Mouse (Mus musculus): ENCODE data around the gene Hmgb1. TPM values are rescaled to one million over a fixed set of nuclear protein-coding genes. Genes with fewer than 3 reads are reported as not detected.

Hmgb1 gene
- polyA plus RNA-seq, 1 experiment: 18.9 TPM

DNA sequence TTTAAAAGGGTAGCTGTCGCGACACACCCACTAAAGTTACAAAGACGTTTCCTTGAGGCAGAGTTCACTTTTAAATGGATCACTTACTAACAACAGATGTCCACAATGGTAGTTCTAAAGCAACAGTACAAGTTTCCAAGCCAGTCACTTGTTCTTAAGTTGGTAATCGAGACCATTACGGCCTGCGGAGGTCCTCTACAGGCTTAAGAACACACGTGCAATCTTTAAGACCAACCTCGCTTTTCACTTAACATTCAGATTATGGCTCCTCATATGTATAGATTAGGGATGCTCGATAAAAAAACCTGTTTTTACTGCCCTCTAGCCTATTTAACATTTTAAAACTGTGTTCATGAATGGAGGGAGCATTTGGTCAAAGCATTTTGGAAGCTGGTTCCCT lies 137.6 kb downstream of the Hmgb1 start:
- WGBS: 90% methylated on average over 9 of the region's 9 CpGs
- no peak for DNase-seq (ENCODE audit: low read depth in 1 of 2, low spot score in 2 of 2)
- TF ChIP-seq CTCF (IDR thresholded peaks at IDR 0.05; ENCODE audit: extremely low read depth, insufficient read depth, insufficient read length, insufficient replicate concordance) (no peak), POLR2A (IDR thresholded peaks at IDR 0.05; ENCODE audit: low read depth, low read length) (no peak)
- Histone ChIP-seq H3K27ac (ENCODE audit: insufficient read depth, low read length) (no peak overlapping the region), H3K4me3 (ENCODE audit: extremely low read depth, insufficient read depth, insufficient read length) (no peak overlapping the region), H3K27me3 (ENCODE audit: control insufficient read depth, insufficient read depth, low read length) (no peaks in the 10 kb centered on the region), H3K4me1 (ENCODE audit: control insufficient read depth, insufficient read depth, insufficient read length) (no peaks in the 10 kb centered on the region; the same call in 1 of the 2 replicates), H3K36me3 (ENCODE audit: control insufficient read depth, insufficient read depth, low read length) (peaks cover 6% of the 10 kb centered on the region)

DNA sequence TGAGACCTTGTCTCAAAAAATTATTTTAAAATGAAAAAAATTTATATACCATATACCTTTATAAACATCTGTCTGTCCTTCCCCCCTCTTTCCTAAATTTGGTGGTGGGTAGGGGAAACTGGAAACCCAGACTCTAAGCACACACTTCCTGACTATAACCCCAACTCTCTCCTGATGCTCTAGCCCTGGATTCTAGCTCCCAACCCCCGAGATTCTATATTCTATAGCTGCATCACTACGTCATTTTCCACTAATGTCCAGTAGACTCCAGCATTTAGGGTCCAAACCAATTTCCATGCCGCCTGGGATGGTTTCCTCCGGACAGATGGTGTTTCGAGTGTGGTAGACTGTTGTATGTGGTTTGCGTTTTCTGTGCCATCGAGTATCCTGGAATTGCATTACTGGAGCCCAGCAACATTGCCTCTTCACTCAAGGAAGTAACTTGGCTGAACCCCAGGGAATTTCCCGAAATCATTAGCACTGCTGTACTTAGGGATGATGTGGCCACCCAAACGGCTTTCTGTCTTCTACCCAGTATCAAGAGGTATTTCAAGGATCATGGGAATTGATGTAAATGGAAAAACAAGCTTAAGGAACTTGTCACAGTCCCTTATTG lies 138.7 kb downstream of the Hmgb1 start:
- DNase-seq (ENCODE audit: low read depth in 1 of 2, low spot score in 2 of 2): no peak
- 88% methylated on average over 9 of the region's 9 CpGs for WGBS
- Histone ChIP-seq H3K27me3 (ENCODE audit: control insufficient read depth, insufficient read depth, low read length) (no peaks in the 10 kb centered on the region), H3K27ac (ENCODE audit: insufficient read depth, low read length) (no peak overlapping the region), H3K36me3 (ENCODE audit: control insufficient read depth, insufficient read depth, low read length) (peaks cover 6% of the 10 kb centered on the region), H3K4me3 (ENCODE audit: extremely low read depth, insufficient read depth, insufficient read length) (no peak overlapping the region), H3K4me1 (ENCODE audit: control insufficient read depth, insufficient read depth, insufficient read length) (no peaks in the 10 kb centered on the region; the same call in 1 of the 2 replicates)
- no peak for TF ChIP-seq CTCF (IDR thresholded peaks at IDR 0.05; ENCODE audit: extremely low read depth, insufficient read depth, insufficient read length, insufficient replicate concordance)
- no peak for TF ChIP-seq POLR2A (IDR thresholded peaks at IDR 0.05; ENCODE audit: low read depth, low read length)

DNA sequence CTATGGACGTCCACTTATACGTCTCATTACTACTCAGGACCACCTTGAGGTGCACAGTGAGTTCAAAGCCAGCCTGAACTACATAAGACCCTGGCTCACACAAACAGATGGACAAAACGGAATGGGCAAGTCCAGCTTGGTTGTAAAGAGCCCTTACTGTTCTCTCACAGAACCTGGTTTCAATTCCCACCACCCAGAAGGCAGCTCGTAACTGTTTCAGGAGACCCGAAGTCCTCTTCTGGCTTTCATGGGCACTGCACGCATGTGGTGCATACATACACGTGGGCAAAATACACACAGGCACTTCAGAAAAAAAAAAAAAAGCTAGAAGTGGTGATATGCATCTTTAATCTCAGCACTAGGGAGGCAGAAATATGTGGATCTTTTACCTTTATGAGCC lies 139.2 kb downstream of the Hmgb1 start:
- DNase-seq (ENCODE audit: low read depth in 1 of 2, low spot score in 2 of 2): no peak
- 90% methylated on average over 7 of the region's 7 CpGs for WGBS
- Histone ChIP-seq H3K4me1 (ENCODE audit: control insufficient read depth, insufficient read depth, insufficient read length) (no peaks in the 10 kb centered on the region; the same call in 1 of the 2 replicates), H3K36me3 (ENCODE audit: control insufficient read depth, insufficient read depth, low read length) (peaks cover 6% of the 10 kb centered on the region), H3K27me3 (ENCODE audit: control insufficient read depth, insufficient read depth, low read length) (no peaks in the 10 kb centered on the region), H3K4me3 (ENCODE audit: extremely low read depth, insufficient read depth, insufficient read length) (no peak overlapping the region), H3K27ac (ENCODE audit: insufficient read depth, low read length) (no peak overlapping the region)
- TF ChIP-seq CTCF (IDR thresholded peaks at IDR 0.05; ENCODE audit: extremely low read depth, insufficient read depth, insufficient read length, insufficient replicate concordance): no peak
- TF ChIP-seq POLR2A (IDR thresholded peaks at IDR 0.05; ENCODE audit: low read depth, low read length): no peak

DNA sequence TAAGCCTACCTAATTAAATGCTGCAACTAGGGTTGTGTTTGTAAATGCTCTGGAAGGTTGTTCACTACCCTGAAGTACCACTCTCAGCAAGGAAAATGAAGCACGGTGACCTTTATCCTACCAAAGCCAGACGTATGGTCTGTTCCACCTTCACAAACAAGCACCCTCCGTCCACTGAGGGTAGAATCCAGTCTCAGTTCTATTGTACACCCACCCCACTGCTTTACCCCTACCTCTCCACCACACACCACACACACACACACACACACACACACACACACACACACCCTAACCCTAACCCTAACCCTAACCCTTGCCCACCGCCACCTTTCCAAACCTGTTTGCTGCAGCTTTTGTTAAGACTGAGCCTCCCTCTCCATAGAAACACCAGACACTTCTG lies 140.2 kb downstream of the Hmgb1 start:
- H3K4me3 ChIP-seq (ENCODE audit: extremely low read depth, insufficient read depth, insufficient read length): no peak overlapping the region
- no peak for DNase-seq (ENCODE audit: low read depth in 1 of 2, low spot score in 2 of 2)
- no peak overlapping the region for H3K27ac ChIP-seq (ENCODE audit: insufficient read depth, low read length)
- 89% methylated on average over 4 of the region's 4 CpGs for WGBS
- H3K4me1 ChIP-seq (ENCODE audit: control insufficient read depth, insufficient read depth, insufficient read length): no peaks in the 10 kb centered on the region; the same call in 1 of the 2 replicates
- no peak for TF ChIP-seq POLR2A (IDR thresholded peaks at IDR 0.05; ENCODE audit: low read depth, low read length)
- no peak for TF ChIP-seq CTCF (IDR thresholded peaks at IDR 0.05; ENCODE audit: extremely low read depth, insufficient read depth, insufficient read length, insufficient replicate concordance)
- H3K27me3 ChIP-seq (ENCODE audit: control insufficient read depth, insufficient read depth, low read length): no peaks in the 10 kb centered on the region
- H3K36me3 ChIP-seq (ENCODE audit: control insufficient read depth, insufficient read depth, low read length): peaks cover 6% of the 10 kb centered on the region

DNA sequence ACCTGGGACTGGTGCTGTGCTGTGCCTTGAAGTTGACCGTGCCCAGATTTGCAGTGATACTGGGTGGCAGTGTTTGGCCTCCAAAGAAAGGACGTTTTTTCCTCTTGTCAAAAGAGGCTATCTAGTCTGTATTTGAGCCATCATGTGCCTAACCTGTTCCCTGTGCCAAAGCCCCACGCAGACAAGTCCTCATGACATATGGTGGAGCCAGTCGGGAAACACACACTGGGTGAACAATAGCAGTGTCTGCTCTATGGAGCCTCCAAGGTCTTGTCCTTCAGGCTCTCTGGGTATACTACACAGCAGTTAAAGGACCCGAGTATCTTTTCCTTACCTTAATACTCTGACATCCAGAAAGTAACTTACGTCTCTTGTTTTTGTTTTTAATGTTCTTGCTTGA lies 141.0 kb downstream of the Hmgb1 start:
- TF ChIP-seq CTCF (IDR thresholded peaks at IDR 0.05; ENCODE audit: extremely low read depth, insufficient read depth, insufficient read length, insufficient replicate concordance): no peak
- no peak for TF ChIP-seq POLR2A (IDR thresholded peaks at IDR 0.05; ENCODE audit: low read depth, low read length)
- no peak for DNase-seq (ENCODE audit: low read depth in 1 of 2, low spot score in 2 of 2)
- no peaks in the 10 kb centered on the region; the same call in 1 of the 2 replicates for H3K4me1 ChIP-seq (ENCODE audit: control insufficient read depth, insufficient read depth, insufficient read length)
- H3K4me3 ChIP-seq (ENCODE audit: extremely low read depth, insufficient read depth, insufficient read length): no peak overlapping the region
- no peaks in the 10 kb centered on the region for H3K27me3 ChIP-seq (ENCODE audit: control insufficient read depth, insufficient read depth, low read length)
- WGBS: 88% methylated on average over 6 of the region's 6 CpGs
- H3K36me3 ChIP-seq (ENCODE audit: control insufficient read depth, insufficient read depth, low read length): peaks cover 6% of the 10 kb centered on the region
- H3K27ac ChIP-seq (ENCODE audit: insufficient read depth, low read length): no peak overlapping the region

DNA sequence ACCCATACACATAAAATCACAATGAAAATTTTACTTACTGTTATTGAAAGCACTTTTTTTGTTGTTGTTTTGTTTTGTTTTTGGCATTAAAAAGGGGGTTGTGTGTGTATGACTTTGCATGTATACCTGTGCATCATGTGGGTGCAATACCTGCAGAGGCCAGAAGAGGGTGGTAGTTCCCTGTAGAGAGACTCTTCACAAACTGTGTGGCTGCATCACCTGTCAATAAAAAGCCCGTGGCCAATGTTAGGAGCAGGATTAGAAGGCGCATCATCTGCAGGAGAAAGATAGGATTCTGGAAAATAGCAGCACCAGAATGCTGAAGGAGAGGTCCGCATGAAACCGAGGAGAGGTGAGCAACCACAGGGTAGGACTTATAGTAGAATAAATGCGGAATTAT lies 144.5 kb downstream of the Hmgb1 start:
- Histone ChIP-seq H3K36me3 (ENCODE audit: control insufficient read depth, insufficient read depth, low read length) (no peaks in the 10 kb centered on the region), H3K27me3 (ENCODE audit: control insufficient read depth, insufficient read depth, low read length) (no peaks in the 10 kb centered on the region), H3K27ac (ENCODE audit: insufficient read depth, low read length) (no peak overlapping the region), H3K4me3 (ENCODE audit: extremely low read depth, insufficient read depth, insufficient read length) (no peak overlapping the region), H3K4me1 (ENCODE audit: control insufficient read depth, insufficient read depth, insufficient read length) (no peaks in the 10 kb centered on the region)
- no peak for DNase-seq (ENCODE audit: low read depth in 1 of 2, low spot score in 2 of 2)
- WGBS: 93% methylated on average over 5 of the region's 5 CpGs
- no peak for TF ChIP-seq CTCF (IDR thresholded peaks at IDR 0.05; ENCODE audit: extremely low read depth, insufficient read depth, insufficient read length, insufficient replicate concordance)
- no peak for TF ChIP-seq POLR2A (IDR thresholded peaks at IDR 0.05; ENCODE audit: low read depth, low read length)

DNA sequence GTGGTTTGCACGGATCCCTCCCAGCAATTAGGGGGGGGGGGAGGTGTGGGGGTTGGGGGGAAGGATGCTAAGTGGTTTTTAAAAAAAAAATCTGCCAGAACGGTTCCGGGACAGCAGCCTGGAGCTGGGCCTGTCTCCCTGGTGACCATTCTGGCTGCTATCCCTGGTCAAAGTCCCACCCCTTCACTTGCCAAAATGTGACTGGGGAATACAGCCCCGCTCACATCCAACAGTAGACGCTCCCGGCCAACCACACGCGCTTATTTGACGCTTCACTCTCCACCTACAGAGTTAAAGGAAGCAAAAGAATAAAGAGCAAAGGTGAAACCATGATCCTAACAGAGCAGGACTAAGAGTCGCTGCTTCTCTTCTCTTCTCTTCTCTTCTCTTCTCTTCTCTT lies 146.6 kb downstream of the Hmgb1 start:
- no peak for DNase-seq (ENCODE audit: low read depth in 1 of 2, low spot score in 2 of 2)
- TF ChIP-seq CTCF (IDR thresholded peaks at IDR 0.05; ENCODE audit: extremely low read depth, insufficient read depth, insufficient read length, insufficient replicate concordance): no peak
- TF ChIP-seq POLR2A (IDR thresholded peaks at IDR 0.05; ENCODE audit: low read depth, low read length): no peak
- no peak overlapping the region for H3K4me3 ChIP-seq (ENCODE audit: extremely low read depth, insufficient read depth, insufficient read length)

More for the DNA sequence above, 146.6 kb downstream of the Hmgb1 start:
- Histone ChIP-seq H3K4me1 (ENCODE audit: control insufficient read depth, insufficient read depth, insufficient read length) (no peaks in the 10 kb centered on the region), H3K27me3 (ENCODE audit: control insufficient read depth, insufficient read depth, low read length) (no peaks in the 10 kb centered on the region), H3K27ac (ENCODE audit: insufficient read depth, low read length) (no peak overlapping the region), H3K36me3 (ENCODE audit: control insufficient read depth, insufficient read depth, low read length) (no peaks in the 10 kb centered on the region)
- WGBS: 53% methylated on average over 10 of the region's 10 CpGs
